Mouse (Mus musculus) small intestine, adult 2 months (tissue): ENCODE data around the gene St3gal4.

Experiments used
- CTCF ChIP-seq: fragments of 200-500 bp; IDR thresholded peaks from 2 replicates; pipeline ENCODE4 v1.5.1; 2012; ENCODE audit warnings: low read depth, mild to moderate bottlenecking, control low read depth, inconsistent platforms, low read length, moderate library complexity, mixed read lengths; ENCODE audit not compliant: insufficient replicate concordance, insufficient read length; ENCODE audit errors: extremely low read depth
- POLR2A ChIP-seq: fragments of 200-500 bp; IDR thresholded peaks from 2 replicates; pipeline ENCODE4 v1.6.1; 2012; ENCODE audit warnings: low read depth, mild to moderate bottlenecking, control low read depth, inconsistent platforms, low read length, moderate library complexity

GRCm38 (mm10) chr9:35152923-35153322, 33.9 kb upstream of the St3gal4 start:
- no peak for TF ChIP-seq CTCF
- no peak for TF ChIP-seq POLR2A
